In the genomic region with DNA sequence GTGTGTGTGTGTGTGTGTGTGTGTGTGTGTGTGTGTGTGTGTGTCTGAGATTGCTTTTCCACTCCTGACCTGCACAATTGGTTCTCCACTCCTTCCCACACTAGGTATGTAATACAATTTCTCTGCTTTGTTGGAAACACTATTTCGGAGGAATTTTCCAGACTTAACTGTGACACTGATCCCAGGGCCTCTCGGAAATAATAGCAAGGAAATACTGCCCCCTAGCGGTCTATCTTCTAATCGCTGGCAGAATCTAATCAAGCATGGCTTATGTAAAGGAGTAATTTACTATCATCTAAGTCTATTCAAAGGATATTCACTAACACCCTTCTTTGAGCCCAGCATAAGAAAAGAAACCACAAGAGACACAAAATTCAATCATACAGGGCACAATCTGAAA, we compare ENCODE assay signal across 9 mouse cellular contexts. TPM values are rescaled to one million over a fixed set of nuclear protein-coding genes. Genes with fewer than 3 reads are reported as not detected.
A peak's percentile ranks its signal among the peaks of the same experiment; 100 is the strongest.
DNase-seq lines count a peak whose midpoint lies in the region; ATAC-seq lines count a peak whose summit lies in the region.
"Had no signal": no experiment of that assay in that cellular context is flagged by ENCODE, and none has a peak within 500 bp of the region (broad histone marks: within the 10 kb centered on the region; RNA-seq: fewer than 3 reads in every experiment).

No protein-coding gene starts in this region.

- no peak overlapping the region for H3K4me3 ChIP-seq in liver, embryonic 12.5 days
- H3K4me3 ChIP-seq: neural tube, embryonic 13.5 days had no signal

- H3K27me3 ChIP-seq in liver, embryonic 12.5 days (replicated peaks): no peaks in the 10 kb centered on the region
- H3K27me3 ChIP-seq: neural tube, embryonic 13.5 days had no signal

- intact Hi-C loops in heart, postnatal 14 days (cut with DNase I): no loop called here

- H3K9me3 ChIP-seq in liver, embryonic 12.5 days (replicated peaks): no peaks in the 10 kb centered on the region
- H3K9me3 ChIP-seq: neural tube, embryonic 13.5 days had no signal

- H3K4me2 ChIP-seq in liver, embryonic 12.5 days: no peak overlapping the region
- H3K4me2 ChIP-seq: neural tube, embryonic 13.5 days had no signal

- H3K27ac ChIP-seq in liver, embryonic 12.5 days: no peak overlapping the region
- H3K27ac ChIP-seq: neural tube, embryonic 13.5 days had no signal

- WGBS in liver, embryonic 12.5 days (ENCODE audit: insufficient replicate concordance): 12% methylated on average over 4 of the region's 4 CpGs

- H3K36me3 ChIP-seq in liver, embryonic 12.5 days: no peaks in the 10 kb centered on the region
- H3K36me3 ChIP-seq: neural tube, embryonic 13.5 days had no signal

- no peaks in the 10 kb centered on the region for H3K4me1 ChIP-seq in liver, embryonic 12.5 days
- H3K4me1 ChIP-seq: neural tube, embryonic 13.5 days had no signal

- DNase-seq in liver: peak; percentile 28
- peak; percentile 3 for DNase-seq in T-cell, adult 2 months (ENCODE audit: low spot score)
- peak; percentile 13 to 53 for DNase-seq in cerebellum, postnatal 36 days
- peak; percentile 28 to 67 for DNase-seq in heart, postnatal 14 days
- peak; percentile 69 to 94 for DNase-seq in left cerebral cortex, adult 9 months (ENCODE audit: low spot score in 2 of 2)
- DNase-seq in naive thymus-derived CD4-positive, alpha-beta T cell, adult 2 months (ENCODE audit: low read depth): peak; percentile 31

- ATAC-seq in liver, embryonic 12.5 days: no peak
- no peak for ATAC-seq in monocyte, adult 5-6 weeks (replicated peaks; ENCODE audit: insufficient number of reproducible peaks, low FRiP score, low TSS enrichment, poor library complexity, severe bottlenecking)

- no peak overlapping the region for H3K9ac ChIP-seq in liver, embryonic 12.5 days
- H3K9ac ChIP-seq: neural tube, embryonic 13.5 days had no signal

RNA-seq across cellular contexts. Expression of gene Col6a4, which starts 57.7 kb away (rescaled TPM):
- 0.01 and 0.05 TPM in 2 replicates for polyA plus RNA-seq in liver, embryonic 12.5 days (2016; fragmentation: Nextera tagmentation; extraction: Ambion mirVana)
- under 1 TPM in 1 of 2 experiments, not detected in 1; 0.27 TPM for total RNA-seq in heart, postnatal 14 days (2021)
- total RNA-seq in monocyte, adult 5-6 weeks (2017): not detected in 3 replicates

Comparison
In these comparisons a context has a peak if more than half of its experiments do, and no peak if none do; other contexts are left out.
1. DNase-seq: peak in every context shown above with its lines; median percentile 82 in left cerebral cortex, adult 9 months; 48 in heart, postnatal 14 days; 33 in cerebellum, postnatal 36 days; 31 in naive thymus-derived CD4-positive, alpha-beta T cell, adult 2 months; 28 in liver; 3 in T-cell, adult 2 months.